Mouse (Mus musculus) layer of hippocampus, postnatal 10 days (tissue): ENCODE measurements at regions not wholly inside any gene's neighbourhood (a gene's known extent, or its start where the extent isn't known, plus 50 kb on each side); places are given as distances from the start of the nearest gene placed in this dataset.
A peak's percentile ranks its signal among the peaks of the same experiment; 100 is the strongest.

Source experiments
- DNase-seq, 2 experiments: peaks; one replicate each; pipeline ENCODE4 v3.0.0; 2021; ENCODE audit warnings: low spot score in 2 of 2

DNA sequence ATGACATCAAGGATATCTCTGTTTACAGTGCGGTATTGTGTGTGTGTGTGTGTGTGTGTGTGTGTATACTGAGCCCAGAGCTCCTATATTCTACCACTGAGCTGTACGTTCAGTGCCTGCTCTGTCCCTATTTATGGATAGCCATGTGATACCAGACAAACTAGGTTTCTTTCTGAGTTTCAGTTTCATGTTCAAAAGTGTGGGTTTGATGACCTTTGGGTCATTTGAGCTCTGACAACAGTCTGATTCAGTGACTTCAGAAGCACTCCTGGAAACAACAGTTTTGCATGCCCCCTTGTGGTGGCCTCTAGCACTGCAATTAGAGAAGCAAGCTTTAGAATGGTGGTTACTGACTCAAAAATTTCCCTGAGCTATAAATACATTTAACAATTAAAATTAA is 50.9 kb upstream of the Tent2 start:
- peak; percentile 84 to 85 for DNase-seq

GRCm38 (mm10) chr13:93248711-93249110 is 50.7 kb upstream of the Homer1 start:
- DNase-seq: no peak
